Mouse (Mus musculus): ENCODE results near the gene Hoxc10. TPM values are rescaled to one million over a fixed set of nuclear protein-coding genes. Genes with fewer than 3 reads are reported as not detected.

The Hoxc10 gene
- polyA plus RNA-seq (2017; shearing (Covaris generic)): not detected

DNA sequence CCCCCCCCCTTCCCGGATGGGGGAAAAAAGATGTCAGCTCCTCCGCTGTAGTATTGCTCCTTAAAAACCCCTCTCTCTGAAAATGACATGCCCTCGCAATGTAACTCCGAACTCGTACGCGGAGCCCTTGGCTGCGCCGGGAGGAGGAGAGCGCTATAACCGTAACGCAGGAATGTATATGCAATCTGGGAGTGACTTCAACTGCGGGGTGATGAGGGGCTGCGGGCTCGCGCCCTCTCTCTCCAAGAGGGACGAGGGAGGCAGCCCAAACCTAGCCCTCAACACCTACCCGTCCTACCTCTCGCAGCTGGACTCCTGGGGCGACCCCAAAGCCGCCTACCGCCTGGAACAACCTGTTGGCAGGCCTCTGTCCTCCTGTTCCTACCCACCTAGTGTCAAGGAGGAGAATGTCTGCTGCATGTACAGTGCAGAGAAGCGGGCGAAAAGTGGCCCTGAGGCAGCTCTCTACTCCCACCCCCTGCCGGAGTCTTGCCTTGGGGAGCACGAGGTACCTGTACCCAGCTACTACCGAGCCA, at the start of gene Hoxc10:
Gene Hoxc10 (plus strand): TSS at position 21 of the 536 bp plus-strand sequence.

GRCm38 (mm10) chr15:102921053-102922011, 45.3 kb upstream of the Hoxc10 start, which contains the start of gene Hoxc13:
TSS of gene Hoxc13 (plus strand) at chr15:102921103.

DNA sequence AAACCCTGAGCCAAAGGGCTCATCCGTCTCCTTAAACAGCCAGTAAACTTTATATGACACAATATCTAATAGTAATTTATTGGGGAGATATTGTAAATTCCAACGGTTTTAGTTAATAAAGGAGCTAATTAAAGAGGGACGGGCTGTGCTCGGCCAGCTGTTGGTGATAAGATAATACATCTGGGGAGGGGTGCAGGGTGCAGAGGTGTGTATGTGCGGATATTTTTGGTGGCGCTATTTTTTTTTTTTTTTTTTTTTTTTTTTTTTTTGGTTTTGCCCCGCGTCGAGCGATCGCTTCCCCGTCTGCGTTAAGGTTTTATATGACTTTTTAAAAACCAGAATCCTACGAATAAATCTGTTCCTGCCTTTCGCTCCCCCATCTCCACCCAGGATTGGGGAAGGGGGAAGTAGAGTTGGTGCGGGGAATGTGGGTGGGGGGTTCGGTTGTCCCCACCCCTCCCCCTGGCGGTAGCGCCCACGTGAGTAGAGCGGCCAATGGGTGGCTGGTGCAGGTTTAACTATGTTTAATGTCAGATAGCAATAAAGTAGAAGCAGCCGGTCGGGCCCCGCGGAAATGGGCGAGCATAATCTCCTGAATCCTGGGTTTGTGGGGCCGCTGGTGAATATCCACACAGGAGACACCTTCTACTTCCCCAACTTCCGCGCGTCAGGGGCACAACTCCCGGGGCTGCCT, 30.2 kb upstream of the Hoxc10 start, which contains the start of gene Hoxc12:
Gene Hoxc12 (plus strand): TSS at position 479 of the 694 bp plus-strand sequence.

DNA sequence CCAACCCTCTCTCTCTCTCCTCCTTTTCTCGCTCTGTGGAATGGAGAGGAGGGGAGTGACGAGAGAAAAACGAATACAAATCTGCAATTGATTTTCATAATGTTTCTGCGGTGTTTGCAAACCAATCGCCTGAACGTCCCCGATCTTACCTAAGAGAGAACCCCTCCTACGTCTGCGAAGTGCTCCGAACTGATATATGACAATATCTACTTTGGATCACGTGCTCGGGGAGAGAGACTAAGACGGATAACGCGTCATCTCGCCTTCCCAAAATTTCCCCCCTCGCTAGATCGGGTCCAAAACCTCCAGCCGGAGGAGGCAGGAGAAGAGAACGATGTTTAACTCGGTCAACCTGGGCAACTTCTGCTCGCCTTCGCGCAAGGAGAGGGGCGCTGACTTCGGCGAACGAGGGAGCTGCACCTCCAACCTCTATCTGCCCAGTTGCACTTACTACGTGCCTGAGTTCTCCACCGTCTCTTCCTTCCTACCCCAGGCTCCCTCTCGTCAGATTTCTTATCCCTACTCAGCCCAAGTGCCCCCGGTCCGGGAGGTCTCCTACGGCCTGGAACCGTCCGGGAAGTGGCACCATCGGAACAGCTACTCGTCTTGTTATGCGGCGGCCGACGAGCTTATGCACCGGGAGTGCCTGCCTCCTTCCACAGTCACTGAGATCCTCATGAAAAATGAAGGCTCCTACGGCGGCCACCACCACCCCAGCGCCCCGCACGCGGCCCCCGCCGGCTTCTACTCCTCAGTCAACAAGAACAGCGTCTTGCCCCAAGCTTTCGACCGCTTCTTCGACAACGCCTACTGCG, 12.2 kb upstream of the Hoxc10 start, which contains the start of gene Hoxc11:
Gene Hoxc11 (plus strand): TSS at position 236 of the 815 bp plus-strand sequence.

GRCm38 (mm10) chr15:102967312-102967510, 615 bp downstream of the Hoxc10 start, which contains the start of gene Hoxc5:
TSS of gene Hoxc5 (plus strand) at chr15:102967443.

DNA sequence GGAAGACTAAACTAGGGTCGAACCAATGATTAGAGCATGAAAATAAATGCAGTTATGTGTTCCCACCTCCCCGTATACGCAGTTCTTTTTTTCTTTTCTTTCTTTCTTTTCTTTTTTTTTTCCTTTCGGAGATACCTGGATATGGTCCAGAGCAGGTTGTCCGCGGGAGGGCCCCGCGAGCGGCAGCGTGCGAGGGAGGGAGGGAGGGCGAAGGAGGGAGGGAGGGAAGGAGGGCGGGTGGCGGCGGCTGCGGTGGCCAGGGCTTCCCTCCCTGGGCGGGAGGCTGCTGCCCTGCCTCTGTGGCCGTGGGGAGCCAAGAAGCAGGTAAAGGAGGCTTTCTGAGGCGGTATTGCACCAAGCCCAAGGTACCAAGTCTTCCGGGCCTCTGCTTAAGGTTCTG, 9.6 kb downstream of the Hoxc10 start, which contains the start of gene Hoxc9:
Gene Hoxc9 (plus strand): TSS at position 269 of the 400 bp plus-strand sequence.

DNA sequence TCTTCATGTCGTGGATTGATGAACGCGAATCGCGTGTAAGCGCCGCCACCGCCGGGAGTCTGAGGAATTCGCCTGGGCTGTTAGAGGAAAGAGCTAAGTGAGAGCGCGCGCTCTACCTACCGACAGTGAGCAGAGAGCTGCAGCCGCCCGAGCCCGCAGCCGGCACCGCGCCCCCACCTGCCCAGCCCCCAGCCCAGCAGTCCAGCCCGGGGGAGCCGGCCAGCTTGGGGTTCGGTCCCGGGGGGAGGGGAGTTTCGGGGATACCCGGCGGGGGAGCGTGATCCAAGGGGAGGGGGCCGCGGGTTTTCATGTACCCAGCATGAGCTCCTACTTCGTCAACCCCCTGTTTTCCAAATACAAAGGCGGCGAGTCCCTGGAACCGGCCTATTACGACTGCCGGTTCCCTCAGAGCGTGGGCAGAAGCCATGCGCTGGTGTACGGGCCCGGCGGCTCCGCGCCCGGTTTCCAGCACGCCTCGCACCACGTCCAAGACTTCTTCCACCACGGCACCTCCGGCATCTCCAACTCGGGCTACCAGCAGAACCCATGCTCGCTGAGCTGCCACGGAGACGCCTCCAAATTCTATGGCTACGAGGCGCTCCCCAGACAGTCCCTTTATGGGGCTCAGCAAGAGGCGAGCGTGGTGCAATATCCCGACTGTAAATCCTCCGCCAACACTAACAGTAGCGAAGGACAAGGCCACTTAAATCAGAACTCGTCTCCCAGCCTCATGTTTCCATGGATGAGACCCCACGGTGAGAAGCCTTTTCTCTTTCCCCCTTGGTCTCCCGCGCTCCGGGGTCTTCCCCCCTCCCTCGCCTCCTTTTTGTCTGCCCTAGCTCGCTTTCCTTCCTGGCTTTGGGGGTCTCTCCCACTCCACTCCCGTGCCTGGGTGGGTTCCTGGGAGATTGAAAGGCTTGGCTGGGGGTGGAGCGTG, 24.1 kb downstream of the Hoxc10 start, which contains the start of gene Hoxc8:
Gene Hoxc8 (plus strand): TSS at position 147 of the 937 bp plus-strand sequence.

DNA sequence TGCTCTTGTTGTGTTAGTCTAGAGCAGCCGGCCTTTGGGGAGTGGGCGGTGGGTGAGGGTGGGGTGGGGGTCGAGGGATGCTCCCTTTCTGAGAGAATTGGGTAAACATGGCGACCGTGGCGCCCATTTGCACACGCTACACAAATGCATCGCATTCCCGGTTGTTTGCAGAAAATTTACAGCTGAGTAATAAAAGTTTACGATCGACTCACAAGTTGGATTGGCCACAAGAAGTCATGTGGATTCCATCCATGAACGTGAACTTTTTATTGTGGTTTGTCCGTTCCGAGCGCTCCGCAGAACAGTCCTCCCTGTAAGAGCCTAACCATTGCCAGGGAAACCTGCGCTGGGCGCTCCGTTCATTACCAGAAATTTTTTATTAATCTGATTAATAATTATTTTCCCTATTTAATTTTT, 31.4 kb downstream of the Hoxc10 start, which contains the start of gene Hoxc6:
Gene Hoxc6 (plus strand): TSS at position 319 of the 417 bp plus-strand sequence.

DNA sequence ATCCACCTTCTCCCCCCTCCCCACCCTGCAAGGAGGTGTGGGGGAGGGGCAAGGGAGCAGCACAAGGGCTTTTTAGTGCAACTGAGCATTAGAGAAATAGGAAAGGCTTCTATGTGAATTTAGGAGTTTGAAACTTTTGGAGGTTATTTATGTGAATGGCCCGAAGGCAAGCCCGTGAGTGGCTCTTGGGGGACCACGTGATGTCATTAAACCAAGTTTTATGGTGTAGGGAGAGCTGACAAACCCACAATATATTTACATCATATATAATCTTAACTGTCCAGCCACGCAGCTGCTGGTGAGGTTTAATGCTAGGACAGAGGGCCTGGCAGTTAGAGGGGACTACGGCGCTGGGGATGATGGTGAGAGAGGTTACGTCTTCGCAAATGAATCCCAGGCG, 52.0 kb downstream of the Hoxc10 start, which contains the start of gene Hoxc4:
Gene Hoxc4 (plus strand): TSS at position 299 of the 400 bp plus-strand sequence.

Other genes with a start within 250 kb of the Hoxc10 start
- gene Calcoco1, start 244.6 kb upstream of the Hoxc10 start, polyA plus RNA-seq (2017; shearing (Covaris generic)): 60.2 TPM
- gene Hoxc13, start 45.7 kb upstream of the Hoxc10 start, polyA plus RNA-seq (2017; shearing (Covaris generic)): not detected
- not detected for gene Hoxc12, start 30.0 kb upstream of the Hoxc10 start, polyA plus RNA-seq (2017; shearing (Covaris generic))
- not detected for gene Hoxc11, start 12.4 kb upstream of the Hoxc10 start, polyA plus RNA-seq (2017; shearing (Covaris generic))
- not detected for gene Hoxc5, start 647 bp downstream of the Hoxc10 start, polyA plus RNA-seq (2017; shearing (Covaris generic))
- not detected for gene Hoxc9, start 9.6 kb downstream of the Hoxc10 start, polyA plus RNA-seq (2017; shearing (Covaris generic))
- 0.15 TPM for gene Hoxc8, start 23.8 kb downstream of the Hoxc10 start, polyA plus RNA-seq (2017; shearing (Covaris generic))
- gene Hoxc6, start 31.5 kb downstream of the Hoxc10 start, polyA plus RNA-seq (2017; shearing (Covaris generic)): not detected
- not detected for gene Hoxc4, start 52.1 kb downstream of the Hoxc10 start, polyA plus RNA-seq (2017; shearing (Covaris generic))
- 13.4 TPM for gene Smug1, start 200.3 kb downstream of the Hoxc10 start, polyA plus RNA-seq (2017; shearing (Covaris generic))